Mouse (Mus musculus): Measurements from ENCODE around the gene Il18bp.
"Not testable (repeated sequence)": the region's sequence is repeated elsewhere in the genome, so short reads cannot be mapped to it uniquely, and the experiment has no call there.

DNA sequence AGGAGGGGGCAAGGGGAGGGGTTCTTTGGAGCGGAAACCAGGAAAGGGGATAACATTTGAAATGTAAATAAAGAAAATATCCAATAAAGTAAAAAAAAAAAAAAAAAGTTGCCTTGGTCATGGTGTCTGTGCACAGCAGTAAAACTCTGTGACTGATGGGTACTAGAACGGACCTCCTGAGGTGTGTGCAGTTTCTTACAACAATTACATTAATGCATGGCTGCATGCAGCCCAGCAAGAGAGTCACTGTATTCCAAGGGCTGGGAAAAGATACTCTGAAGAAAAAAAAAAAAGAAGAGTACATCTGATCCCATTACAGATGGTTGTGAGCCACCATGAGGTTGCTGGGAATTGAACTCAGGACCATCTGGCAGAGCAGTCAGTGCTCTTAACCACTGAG lies 2.4 kb upstream of the Il18bp start:
- not testable (repeated sequence) for TF ChIP-seq SMC3 (IDR thresholded peaks at IDR 0.05; ENCODE audit: low read depth, low read length); POLR2A (IDR thresholded peaks at IDR 0.05; ENCODE audit: low read depth, low read length); RAD21 (IDR thresholded peaks at IDR 0.05; ENCODE audit: low read depth, low read length); CTCF (conservative IDR thresholded peaks at IDR 0.05 in 1 of 2, IDR thresholded peaks at IDR 0.05 in 1 of 2; ENCODE audit: low read depth in 2 of 2, low read length in 2 of 2); KAT2A (IDR thresholded peaks at IDR 0.05; ENCODE audit: insufficient replicate concordance, low read length); MAX (IDR thresholded peaks at IDR 0.05; ENCODE audit: low read length); EP300 (IDR thresholded peaks at IDR 0.05; ENCODE audit: low read length); MAZ (IDR thresholded peaks at IDR 0.05; ENCODE audit: low read depth, low read length); MXI1 (IDR thresholded peaks at IDR 0.05; ENCODE audit: low read depth, low read length); ELF1 (IDR thresholded peaks at IDR 0.05; ENCODE audit: low read depth, low read length); RCOR1 (conservative IDR thresholded peaks at IDR 0.05; ENCODE audit: low read depth, low read length); CHD2 (IDR thresholded peaks at IDR 0.05; ENCODE audit: low read length); ZMIZ1 (IDR thresholded peaks at IDR 0.05; ENCODE audit: low read depth, low read length); POLR2AphosphoS2 (IDR thresholded peaks at IDR 0.05; ENCODE audit: low read depth, low read length)
